Mouse (Mus musculus): Measurements from ENCODE around the gene Pald1. TPM values are rescaled to one million over a fixed set of nuclear protein-coding genes. Genes with fewer than 3 reads are reported as not detected.

Gene Pald1
- polyA plus RNA-seq, 1 experiment = 3.2 TPM

GRCm38 (mm10) chr10:61337665-61338064 is 45.7 kb downstream of the Pald1 start:
- no peaks in the 10 kb centered on the region for H3K36me3 ChIP-seq (ENCODE audit: control insufficient read depth, insufficient read depth, low read length)
- no peak overlapping the region for H3K27ac ChIP-seq (ENCODE audit: insufficient read depth, low read depth, low read length)
- H3K27me3 ChIP-seq (ENCODE audit: control insufficient read depth, insufficient read depth, low read length) = no peaks in the 10 kb centered on the region
- WGBS = 77% methylated on average over 11 of the region's 11 CpGs
- TF ChIP-seq POLR2A (IDR thresholded peaks at IDR 0.05; ENCODE audit: low read depth, low read length) (no peak), CTCF (IDR thresholded peaks at IDR 0.05; ENCODE audit: extremely low read depth, insufficient read length, insufficient replicate concordance, low read depth, low read length) (no peak)
- no peaks in the 10 kb centered on the region for H3K4me1 ChIP-seq (ENCODE audit: control insufficient read depth, insufficient read depth, insufficient read length, low read length)
- H3K4me3 ChIP-seq (ENCODE audit: low read depth, low read length) = no peak overlapping the region

- Histone ChIP-seq H3K27ac (ENCODE audit: insufficient read depth, low read depth, low read length) (no peak overlapping the region), H3K4me3 (ENCODE audit: low read depth, low read length) (no peak overlapping the region), H3K27me3 (ENCODE audit: control insufficient read depth, insufficient read depth, low read length) (no peaks in the 10 kb centered on the region), H3K36me3 (ENCODE audit: control insufficient read depth, insufficient read depth, low read length) (no peaks in the 10 kb centered on the region), H3K4me1 (ENCODE audit: control insufficient read depth, insufficient read depth, insufficient read length, low read length) (no peaks in the 10 kb centered on the region)
- 71% methylated on average over 5 of the region's 5 CpGs for WGBS
- TF ChIP-seq CTCF (IDR thresholded peaks at IDR 0.05; ENCODE audit: extremely low read depth, insufficient read length, insufficient replicate concordance, low read depth, low read length) (no peak), POLR2A (IDR thresholded peaks at IDR 0.05; ENCODE audit: low read depth, low read length) (no peak)
These were observed 46.7 kb downstream of the Pald1 start for GRCm38 (mm10) chr10:61336592-61336991.

- WGBS = 25% methylated on average over 6 of the region's 6 CpGs
- no peak overlapping the region for H3K27ac ChIP-seq (ENCODE audit: insufficient read depth, low read depth, low read length)
- no peaks in the 10 kb centered on the region for H3K4me1 ChIP-seq (ENCODE audit: control insufficient read depth, insufficient read depth, insufficient read length, low read length)
- no peak for TF ChIP-seq POLR2A (IDR thresholded peaks at IDR 0.05; ENCODE audit: low read depth, low read length)
- peak; percentile 57; the same call in 1 of the 2 replicates for TF ChIP-seq CTCF (IDR thresholded peaks at IDR 0.05; ENCODE audit: extremely low read depth, insufficient read length, insufficient replicate concordance, low read depth, low read length)
- H3K4me3 ChIP-seq (ENCODE audit: low read depth, low read length) = no peak overlapping the region
- H3K27me3 ChIP-seq (ENCODE audit: control insufficient read depth, insufficient read depth, low read length) = no peaks in the 10 kb centered on the region
- no peaks in the 10 kb centered on the region for H3K36me3 ChIP-seq (ENCODE audit: control insufficient read depth, insufficient read depth, low read length)
These were observed 47.2 kb downstream of the Pald1 start for GRCm38 (mm10) chr10:61336137-61336536.

- WGBS = 78% methylated on average over 7 of the region's 7 CpGs
- Histone ChIP-seq H3K4me1 (ENCODE audit: control insufficient read depth, insufficient read depth, insufficient read length, low read length) (no peaks in the 10 kb centered on the region), H3K36me3 (ENCODE audit: control insufficient read depth, insufficient read depth, low read length) (no peaks in the 10 kb centered on the region), H3K4me3 (ENCODE audit: low read depth, low read length) (no peak overlapping the region), H3K27me3 (ENCODE audit: control insufficient read depth, insufficient read depth, low read length) (no peaks in the 10 kb centered on the region), H3K27ac (ENCODE audit: insufficient read depth, low read depth, low read length) (no peak overlapping the region)
- TF ChIP-seq POLR2A (IDR thresholded peaks at IDR 0.05; ENCODE audit: low read depth, low read length) = no peak
- TF ChIP-seq CTCF (IDR thresholded peaks at IDR 0.05; ENCODE audit: extremely low read depth, insufficient read length, insufficient replicate concordance, low read depth, low read length) = no peak
These were observed 48.8 kb downstream of the Pald1 start for GRCm38 (mm10) chr10:61334545-61334944.

GRCm38 (mm10) chr10:61331046-61331445 is 52.3 kb downstream of the Pald1 start:
- WGBS = 65% methylated on average over 5 of the region's 5 CpGs
- TF ChIP-seq CTCF (IDR thresholded peaks at IDR 0.05; ENCODE audit: extremely low read depth, insufficient read length, insufficient replicate concordance, low read depth, low read length) (no peak), POLR2A (IDR thresholded peaks at IDR 0.05; ENCODE audit: low read depth, low read length) (no peak)
- Histone ChIP-seq H3K36me3 (ENCODE audit: control insufficient read depth, insufficient read depth, low read length) (no peaks in the 10 kb centered on the region), H3K27me3 (ENCODE audit: control insufficient read depth, insufficient read depth, low read length) (no peaks in the 10 kb centered on the region), H3K27ac (ENCODE audit: insufficient read depth, low read depth, low read length) (no peak overlapping the region), H3K4me3 (ENCODE audit: low read depth, low read length) (no peak overlapping the region), H3K4me1 (ENCODE audit: control insufficient read depth, insufficient read depth, insufficient read length, low read length) (no peaks in the 10 kb centered on the region; the same call in 1 of the 2 replicates)

- H3K4me3 ChIP-seq (ENCODE audit: low read depth, low read length) = no peak overlapping the region
- WGBS = 79% methylated on average over 7 of the region's 7 CpGs
- no peak overlapping the region for H3K27ac ChIP-seq (ENCODE audit: insufficient read depth, low read depth, low read length)
- no peaks in the 10 kb centered on the region; the same call in 1 of the 2 replicates for H3K4me1 ChIP-seq (ENCODE audit: control insufficient read depth, insufficient read depth, insufficient read length, low read length)
- H3K36me3 ChIP-seq (ENCODE audit: control insufficient read depth, insufficient read depth, low read length) = no peaks in the 10 kb centered on the region
- no peaks in the 10 kb centered on the region for H3K27me3 ChIP-seq (ENCODE audit: control insufficient read depth, insufficient read depth, low read length)
- no peak for TF ChIP-seq CTCF (IDR thresholded peaks at IDR 0.05; ENCODE audit: extremely low read depth, insufficient read length, insufficient replicate concordance, low read depth, low read length)
- TF ChIP-seq POLR2A (IDR thresholded peaks at IDR 0.05; ENCODE audit: low read depth, low read length) = no peak
These were observed 54.4 kb downstream of the Pald1 start for GRCm38 (mm10) chr10:61328927-61329326.

GRCm38 (mm10) chr10:61327545-61327944 is 55.8 kb downstream of the Pald1 start:
- Histone ChIP-seq H3K36me3 (ENCODE audit: control insufficient read depth, insufficient read depth, low read length) (no peaks in the 10 kb centered on the region), H3K4me1 (ENCODE audit: control insufficient read depth, insufficient read depth, insufficient read length, low read length) (no peaks in the 10 kb centered on the region; the same call in 1 of the 2 replicates), H3K4me3 (ENCODE audit: low read depth, low read length) (no peak overlapping the region), H3K27me3 (ENCODE audit: control insufficient read depth, insufficient read depth, low read length) (no peaks in the 10 kb centered on the region), H3K27ac (ENCODE audit: insufficient read depth, low read depth, low read length) (no peak overlapping the region)
- WGBS = 63% methylated on average over 10 of the region's 10 CpGs
- no peak for TF ChIP-seq POLR2A (IDR thresholded peaks at IDR 0.05; ENCODE audit: low read depth, low read length)
- TF ChIP-seq CTCF (IDR thresholded peaks at IDR 0.05; ENCODE audit: extremely low read depth, insufficient read length, insufficient replicate concordance, low read depth, low read length) = no peak
